Mouse (Mus musculus): ENCODE data around the gene Rhobtb1. TPM values are rescaled to one million over a fixed set of nuclear protein-coding genes. Genes with fewer than 3 reads are reported as not detected.

Gene Rhobtb1
- polyA plus RNA-seq, 1 experiment from 2014 or later: 17.5 TPM

GRCm38 (mm10) chr10:69221148-69221547, 69.9 kb downstream of the Rhobtb1 start:
- Histone ChIP-seq H3K9me3 (replicated peaks; ENCODE audit: control insufficient read depth, low read length) (no peaks in the 10 kb centered on the region), H3K9ac (replicated peaks; ENCODE audit: low read length) (no peak overlapping the region), H3K36me3 (replicated peaks; ENCODE audit: control insufficient read depth, insufficient read depth, low read depth, low read length) (no peaks in the 10 kb centered on the region; the same call in none of the 2 replicates), H3K4me3 (ENCODE audit: low read depth, low read length) (no peak overlapping the region), H3K4me2 (ENCODE audit: low read depth, low read length) (no peak overlapping the region), H3K27me3 (ENCODE audit: control insufficient read depth, insufficient read depth, low read length) (no peaks in the 10 kb centered on the region), H3K4me1 (ENCODE audit: control insufficient read depth, insufficient read depth, low read length) (no peaks in the 10 kb centered on the region), H3K27ac (replicated peaks; ENCODE audit: low read depth, low read length) (no peak overlapping the region)
- WGBS: 96% methylated on average over 9 of the region's 9 CpGs
- no peak for ATAC-seq (replicated peaks; ENCODE audit: insufficient number of reproducible peaks, low FRiP score, low TSS enrichment, low read depth)
- no peak for DNase-seq (ENCODE audit: low spot score)

DNA sequence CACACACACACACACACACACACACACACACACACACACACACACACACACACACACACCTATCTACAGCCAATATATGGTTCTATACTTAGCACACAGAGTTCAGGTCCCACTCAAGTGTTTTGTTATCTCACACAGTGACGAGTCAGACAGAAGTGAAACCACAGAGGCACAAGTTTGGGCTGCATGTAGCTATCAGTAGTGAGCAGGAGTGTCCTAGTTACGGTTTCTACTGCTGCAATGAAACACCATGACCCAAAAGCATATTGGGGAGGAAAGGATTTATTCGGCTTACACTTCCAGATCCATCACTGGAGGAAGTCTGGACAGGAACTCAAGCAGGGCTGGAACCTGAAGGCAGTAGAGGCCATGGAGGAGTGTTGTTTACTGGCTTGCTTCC, 70.7 kb downstream of the Rhobtb1 start:
- no peak for ATAC-seq (replicated peaks; ENCODE audit: insufficient number of reproducible peaks, low FRiP score, low TSS enrichment, low read depth)
- no peaks in the 10 kb centered on the region; the same call in none of the 2 replicates for H3K36me3 ChIP-seq (replicated peaks; ENCODE audit: control insufficient read depth, insufficient read depth, low read depth, low read length)
- WGBS: 90% methylated on average over 3 of the region's 3 CpGs
- no peak overlapping the region for H3K4me2 ChIP-seq (ENCODE audit: low read depth, low read length)
- H3K27me3 ChIP-seq (ENCODE audit: control insufficient read depth, insufficient read depth, low read length): no peaks in the 10 kb centered on the region
- no peak overlapping the region for H3K4me3 ChIP-seq (ENCODE audit: low read depth, low read length)
- no peak overlapping the region for H3K9ac ChIP-seq (replicated peaks; ENCODE audit: low read length)
- no peaks in the 10 kb centered on the region for H3K4me1 ChIP-seq (ENCODE audit: control insufficient read depth, insufficient read depth, low read length)
- H3K27ac ChIP-seq (replicated peaks; ENCODE audit: low read depth, low read length): no peak overlapping the region
- no peaks in the 10 kb centered on the region for H3K9me3 ChIP-seq (replicated peaks; ENCODE audit: control insufficient read depth, low read length)
- no peak for DNase-seq (ENCODE audit: low spot score)

GRCm38 (mm10) chr10:69223232-69223631, 72.0 kb downstream of the Rhobtb1 start:
- no peak overlapping the region for H3K9ac ChIP-seq (replicated peaks; ENCODE audit: low read length)
- no peak for DNase-seq (ENCODE audit: low spot score)
- no peak overlapping the region for H3K4me3 ChIP-seq (ENCODE audit: low read depth, low read length)
- no peak for ATAC-seq (replicated peaks; ENCODE audit: insufficient number of reproducible peaks, low FRiP score, low TSS enrichment, low read depth)
- no peaks in the 10 kb centered on the region for H3K27me3 ChIP-seq (ENCODE audit: control insufficient read depth, insufficient read depth, low read length)
- H3K27ac ChIP-seq (replicated peaks; ENCODE audit: low read depth, low read length): no peak overlapping the region
- no peak overlapping the region for H3K4me2 ChIP-seq (ENCODE audit: low read depth, low read length)
- no peaks in the 10 kb centered on the region for H3K9me3 ChIP-seq (replicated peaks; ENCODE audit: control insufficient read depth, low read length)
- no peaks in the 10 kb centered on the region; the same call in none of the 2 replicates for H3K36me3 ChIP-seq (replicated peaks; ENCODE audit: control insufficient read depth, insufficient read depth, low read depth, low read length)
- 96% methylated on average over 4 of the region's 4 CpGs for WGBS
- H3K4me1 ChIP-seq (ENCODE audit: control insufficient read depth, insufficient read depth, low read length): no peaks in the 10 kb centered on the region

DNA sequence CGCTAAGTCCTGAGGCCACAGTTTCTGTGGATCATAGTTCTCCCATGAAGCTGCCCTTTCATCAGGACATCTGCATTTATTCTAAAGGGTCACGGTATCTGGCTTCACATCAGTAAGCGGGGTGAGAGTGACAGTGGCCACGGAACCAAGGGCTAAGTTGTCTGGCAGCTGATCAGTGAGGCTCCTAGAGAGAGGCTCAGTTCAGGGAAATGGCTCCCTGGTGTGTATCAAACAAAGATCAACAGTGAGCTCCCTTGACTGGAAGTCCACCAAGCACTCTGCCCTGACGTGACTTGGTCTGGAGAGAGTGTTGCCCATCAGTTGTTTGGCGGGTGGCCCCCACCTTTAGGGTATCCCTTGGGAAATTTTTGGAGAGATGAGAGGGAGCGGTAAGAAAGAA, 73.0 kb downstream of the Rhobtb1 start:
- Histone ChIP-seq H3K27me3 (ENCODE audit: control insufficient read depth, insufficient read depth, low read length) (no peaks in the 10 kb centered on the region), H3K4me1 (ENCODE audit: control insufficient read depth, insufficient read depth, low read length) (no peaks in the 10 kb centered on the region), H3K36me3 (replicated peaks; ENCODE audit: control insufficient read depth, insufficient read depth, low read depth, low read length) (no peaks in the 10 kb centered on the region; the same call in none of the 2 replicates), H3K4me3 (ENCODE audit: low read depth, low read length) (no peak overlapping the region), H3K9me3 (replicated peaks; ENCODE audit: control insufficient read depth, low read length) (no peaks in the 10 kb centered on the region), H3K27ac (replicated peaks; ENCODE audit: low read depth, low read length) (no peak overlapping the region), H3K9ac (replicated peaks; ENCODE audit: low read length) (no peak overlapping the region), H3K4me2 (ENCODE audit: low read depth, low read length) (no peak overlapping the region)
- WGBS: 67% methylated on average over 7 of the region's 7 CpGs
- DNase-seq (ENCODE audit: low spot score): no peak
- no peak for ATAC-seq (replicated peaks; ENCODE audit: insufficient number of reproducible peaks, low FRiP score, low TSS enrichment, low read depth)

DNA sequence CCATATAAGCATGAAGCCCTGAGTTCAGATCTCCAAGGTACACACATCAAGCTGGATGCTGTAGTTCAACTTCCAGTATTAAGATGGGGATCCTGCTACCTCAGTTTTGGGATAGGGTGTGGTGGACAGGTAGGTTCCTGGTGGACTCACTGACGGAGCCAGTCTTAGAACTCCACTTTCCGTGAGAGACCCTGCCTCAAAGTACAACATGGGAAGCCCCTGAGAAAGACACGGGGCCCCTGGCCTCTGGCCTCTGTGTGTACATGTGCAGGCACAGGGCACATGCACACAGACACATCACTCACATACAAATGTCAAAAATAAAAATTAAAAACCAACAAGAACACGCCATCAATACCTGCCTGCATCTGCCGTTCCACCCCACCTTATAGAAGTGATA, 74.2 kb downstream of the Rhobtb1 start:
- no peak overlapping the region for H3K27ac ChIP-seq (replicated peaks; ENCODE audit: low read depth, low read length)
- H3K4me3 ChIP-seq (ENCODE audit: low read depth, low read length): no peak overlapping the region
- 93% methylated on average over 5 of the region's 5 CpGs for WGBS
- no peak overlapping the region for H3K9ac ChIP-seq (replicated peaks; ENCODE audit: low read length)
- no peaks in the 10 kb centered on the region; the same call in 1 of the 2 replicates for H3K36me3 ChIP-seq (replicated peaks; ENCODE audit: control insufficient read depth, insufficient read depth, low read depth, low read length)
- DNase-seq (ENCODE audit: low spot score) (no peak), ATAC-seq (replicated peaks; ENCODE audit: insufficient number of reproducible peaks, low FRiP score, low TSS enrichment, low read depth) (no peak)
- no peaks in the 10 kb centered on the region for H3K27me3 ChIP-seq (ENCODE audit: control insufficient read depth, insufficient read depth, low read length)
- no peaks in the 10 kb centered on the region for H3K4me1 ChIP-seq (ENCODE audit: control insufficient read depth, insufficient read depth, low read length)
- H3K4me2 ChIP-seq (ENCODE audit: low read depth, low read length): no peak overlapping the region
- no peaks in the 10 kb centered on the region for H3K9me3 ChIP-seq (replicated peaks; ENCODE audit: control insufficient read depth, low read length)

DNA sequence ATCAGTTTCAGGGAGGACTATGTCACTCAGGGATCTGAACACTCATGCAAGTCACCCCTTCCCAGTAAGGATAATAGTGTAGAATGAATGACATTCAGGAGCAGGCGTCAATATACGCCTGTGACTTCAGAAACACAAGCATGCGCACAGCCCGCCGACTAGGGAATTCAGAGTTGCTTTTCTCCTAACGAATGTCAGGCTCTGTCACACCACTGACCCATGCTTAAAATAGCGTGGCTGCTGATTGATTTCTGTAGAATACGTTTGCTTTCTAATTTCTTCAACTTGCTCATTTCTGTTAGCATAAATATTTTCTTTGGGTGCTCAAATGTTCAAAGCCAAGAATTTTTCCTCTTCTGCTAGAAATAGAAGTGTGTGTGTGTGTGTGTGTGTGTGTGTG, 74.7 kb downstream of the Rhobtb1 start:
- Histone ChIP-seq H3K27ac (replicated peaks; ENCODE audit: low read depth, low read length) (no peak overlapping the region), H3K9ac (replicated peaks; ENCODE audit: low read length) (no peak overlapping the region), H3K9me3 (replicated peaks; ENCODE audit: control insufficient read depth, low read length) (no peaks in the 10 kb centered on the region), H3K4me1 (ENCODE audit: control insufficient read depth, insufficient read depth, low read length) (no peaks in the 10 kb centered on the region), H3K27me3 (ENCODE audit: control insufficient read depth, insufficient read depth, low read length) (no peaks in the 10 kb centered on the region), H3K36me3 (replicated peaks; ENCODE audit: control insufficient read depth, insufficient read depth, low read depth, low read length) (no peaks in the 10 kb centered on the region; the same call in 1 of the 2 replicates), H3K4me2 (ENCODE audit: low read depth, low read length) (no peak overlapping the region), H3K4me3 (ENCODE audit: low read depth, low read length) (no peak overlapping the region)
- DNase-seq (ENCODE audit: low spot score): no peak
- WGBS: 79% methylated on average over 8 of the region's 8 CpGs
- no peak for ATAC-seq (replicated peaks; ENCODE audit: insufficient number of reproducible peaks, low FRiP score, low TSS enrichment, low read depth)

- no peaks in the 10 kb centered on the region for H3K9me3 ChIP-seq (replicated peaks; ENCODE audit: control insufficient read depth, low read length)
- no peak for ATAC-seq (replicated peaks; ENCODE audit: insufficient number of reproducible peaks, low FRiP score, low TSS enrichment, low read depth)
- H3K27me3 ChIP-seq (ENCODE audit: control insufficient read depth, insufficient read depth, low read length): no peaks in the 10 kb centered on the region
- WGBS: 82% methylated on average over 3 of the region's 3 CpGs
- no peaks in the 10 kb centered on the region for H3K36me3 ChIP-seq (replicated peaks; ENCODE audit: control insufficient read depth, insufficient read depth, low read depth, low read length)
- no peak overlapping the region for H3K4me3 ChIP-seq (ENCODE audit: low read depth, low read length)
- no peak overlapping the region for H3K27ac ChIP-seq (replicated peaks; ENCODE audit: low read depth, low read length)
- DNase-seq (ENCODE audit: low spot score): no peak
- no peak overlapping the region for H3K9ac ChIP-seq (replicated peaks; ENCODE audit: low read length)
- H3K4me1 ChIP-seq (ENCODE audit: control insufficient read depth, insufficient read depth, low read length): no peaks in the 10 kb centered on the region
- no peak overlapping the region for H3K4me2 ChIP-seq (ENCODE audit: low read depth, low read length)
These were observed 86.0 kb downstream of the Rhobtb1 start for GRCm38 (mm10) chr10:69237185-69237584.

- H3K9ac ChIP-seq (replicated peaks; ENCODE audit: low read length): no peak overlapping the region
- no peak for DNase-seq (ENCODE audit: low spot score)
- no peaks in the 10 kb centered on the region for H3K36me3 ChIP-seq (replicated peaks; ENCODE audit: control insufficient read depth, insufficient read depth, low read depth, low read length)
- no peak overlapping the region for H3K4me2 ChIP-seq (ENCODE audit: low read depth, low read length)
- no peak overlapping the region for H3K27ac ChIP-seq (replicated peaks; ENCODE audit: low read depth, low read length)
- no peak for ATAC-seq (replicated peaks; ENCODE audit: insufficient number of reproducible peaks, low FRiP score, low TSS enrichment, low read depth)
- H3K9me3 ChIP-seq (replicated peaks; ENCODE audit: control insufficient read depth, low read length): no peaks in the 10 kb centered on the region
- no peaks in the 10 kb centered on the region for H3K4me1 ChIP-seq (ENCODE audit: control insufficient read depth, insufficient read depth, low read length)
- no peak overlapping the region for H3K4me3 ChIP-seq (ENCODE audit: low read depth, low read length)
- 92% methylated on average over 9 of the region's 9 CpGs for WGBS
- no peaks in the 10 kb centered on the region for H3K27me3 ChIP-seq (ENCODE audit: control insufficient read depth, insufficient read depth, low read length)
These were observed 86.5 kb downstream of the Rhobtb1 start for GRCm38 (mm10) chr10:69237781-69238180.
